Mouse (Mus musculus) frontal cortex, postnatal 10 days (tissue): ENCODE results near the gene Sult1c2.
"Not testable (repeated sequence)": the region's sequence is repeated elsewhere in the genome, so short reads cannot be mapped to it uniquely, and the experiment has no call there.

Experiments used
- DNase-seq, 2 experiments: peaks; one replicate each; pipeline ENCODE4 v3.0.0; 2022; ENCODE audit warnings: low spot score in 2 of 2, mixed read lengths in 1 of 2

Sult1c2 gene

DNA sequence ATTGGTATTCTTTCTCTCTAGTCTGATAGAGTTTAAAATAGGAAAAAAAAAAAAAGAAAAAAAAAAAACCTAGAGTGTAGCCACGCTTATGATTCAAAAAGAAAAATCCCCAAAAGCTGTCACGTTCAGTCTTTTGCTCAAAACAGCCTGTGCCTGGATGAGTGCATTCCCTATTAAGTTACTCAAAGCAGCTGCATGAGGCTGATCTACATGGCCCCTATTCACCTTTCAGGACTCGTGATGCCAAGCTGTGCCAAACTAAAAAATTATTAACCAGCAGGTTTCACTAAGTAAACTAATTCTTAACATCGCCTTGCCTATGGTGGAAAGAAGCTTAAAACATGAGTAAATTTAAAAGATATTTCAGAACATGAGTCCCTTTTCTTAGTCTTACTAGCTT lies at the start of gene Sult1c2:
Gene Sult1c2 (minus strand): TSS at position 134 of the 400 bp plus-strand sequence.
- no peak for DNase-seq

DNA sequence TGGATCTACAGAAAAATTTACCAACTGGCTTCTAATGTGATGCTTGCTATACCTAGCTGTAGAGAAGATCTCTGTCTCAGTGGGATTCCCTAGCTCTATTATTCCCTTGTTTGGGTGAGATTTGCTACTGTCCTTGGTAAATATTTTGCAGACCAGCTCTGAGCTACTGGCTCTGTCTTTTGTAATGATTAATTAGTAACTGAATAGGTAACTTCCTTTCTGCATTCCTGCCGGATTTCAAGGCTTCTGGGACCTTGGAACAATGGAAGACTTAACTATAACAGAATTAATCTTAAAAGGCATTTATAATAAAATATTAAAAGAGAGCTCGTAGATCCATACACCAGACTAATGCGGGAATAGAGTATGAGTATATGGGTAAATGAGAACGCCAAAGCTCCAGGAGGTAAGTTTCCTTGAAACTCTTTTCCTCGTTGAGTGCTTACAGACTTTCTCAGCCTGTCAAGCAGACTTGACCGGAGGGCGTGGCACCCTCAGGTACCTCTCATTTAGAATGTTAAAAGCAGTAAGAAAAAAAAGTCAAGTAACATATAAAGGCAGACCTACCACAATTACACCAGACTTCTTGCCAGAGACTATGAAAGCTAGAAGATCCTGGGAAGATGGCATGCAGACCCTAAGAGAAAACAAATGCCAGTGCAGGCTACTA lies 33.0 kb upstream of the Sult1c2 start:
- DNase-seq, result not testable (repeated sequence)

DNA sequence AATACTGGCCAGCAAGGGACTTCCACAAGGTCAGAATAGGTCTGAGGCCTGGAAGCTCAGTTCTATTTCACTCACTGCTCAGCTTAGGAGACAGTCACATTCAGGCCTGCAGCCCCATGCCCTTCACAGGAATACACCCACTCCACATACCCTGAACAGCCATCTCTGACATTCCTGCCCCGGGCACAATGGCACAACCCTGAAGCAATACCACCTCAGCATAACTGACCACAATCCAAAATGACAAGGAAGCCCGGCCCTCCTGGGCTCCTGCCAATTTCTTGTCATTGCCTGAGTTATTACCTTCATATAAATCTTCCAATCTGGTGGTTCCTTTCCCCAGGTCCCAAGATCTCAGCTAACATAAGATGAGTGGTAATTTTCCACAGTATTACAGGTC lies 28.3 kb upstream of the Sult1c2 start:
- DNase-seq, result no peak

DNA sequence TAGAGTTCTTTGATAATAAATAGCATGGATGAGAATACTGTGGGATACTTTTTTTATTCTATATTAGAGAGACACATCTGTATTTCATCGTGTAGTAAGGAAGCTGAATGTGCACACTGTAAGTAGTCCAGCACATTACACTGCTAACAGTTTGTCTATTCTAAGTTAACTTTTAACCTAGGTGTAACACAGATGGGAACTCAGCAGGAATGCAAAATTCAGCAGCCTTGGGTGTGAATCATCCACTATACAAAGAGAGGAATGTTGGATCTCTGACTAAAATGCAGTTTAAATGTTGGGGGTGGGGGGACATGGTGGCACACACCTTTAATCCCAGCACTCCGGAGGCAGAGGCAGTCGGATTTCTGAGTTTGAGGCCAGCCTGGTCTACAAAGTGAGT lies 26.1 kb upstream of the Sult1c2 start:
- no peak for DNase-seq

DNA sequence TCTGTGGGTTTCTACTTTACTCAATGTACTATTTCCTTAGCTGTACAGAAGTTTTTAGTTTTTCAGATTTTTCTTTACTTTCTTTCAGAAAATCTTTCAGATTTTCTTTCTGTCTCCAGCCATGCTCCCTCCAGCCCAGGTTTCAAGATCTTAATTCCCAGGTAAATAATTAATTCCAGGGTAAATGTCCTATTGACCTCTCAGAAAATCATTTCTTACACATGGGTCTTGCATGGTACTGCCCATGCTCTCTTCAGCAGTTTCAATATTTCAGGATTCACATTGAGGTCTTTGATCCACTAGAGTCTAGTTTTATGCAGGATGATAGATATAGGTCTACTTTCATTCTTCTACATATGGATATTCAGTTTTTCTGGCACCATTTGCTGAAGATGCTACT lies 23.8 kb upstream of the Sult1c2 start:
- DNase-seq, result no peak

DNA sequence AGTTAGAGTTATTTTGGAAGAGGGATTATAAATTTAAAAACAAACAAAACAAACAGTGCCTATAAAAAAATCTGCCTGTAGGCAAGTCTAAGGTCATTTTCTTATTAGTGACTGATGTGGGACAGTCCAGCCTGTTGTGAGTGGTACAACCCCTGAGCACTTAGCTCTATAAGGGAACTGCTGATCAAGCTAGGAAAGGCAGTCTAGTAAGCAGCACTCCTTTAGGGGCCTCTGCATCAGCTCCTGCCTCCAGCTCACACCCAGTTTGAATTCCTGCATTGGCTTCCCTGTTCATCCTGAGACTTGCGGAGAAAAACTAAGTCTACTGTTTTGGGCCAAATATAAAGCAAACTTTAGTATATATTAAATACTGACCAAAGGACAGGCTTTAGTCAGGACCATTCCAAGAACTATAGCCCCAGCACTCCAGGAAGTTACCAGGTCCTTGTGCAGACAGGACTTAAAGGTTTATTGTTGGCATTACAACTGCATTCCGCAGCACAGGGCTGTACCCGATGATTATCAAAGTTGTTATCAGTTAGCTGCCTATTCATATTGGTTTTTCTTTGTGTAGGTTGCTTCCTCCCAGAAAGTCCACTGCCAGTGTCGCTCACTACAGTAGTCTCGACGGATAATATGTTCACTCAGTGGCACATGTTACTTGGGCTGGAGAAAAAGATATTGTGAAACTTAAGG lies 19.3 kb upstream of the Sult1c2 start:
- no peak for DNase-seq

DNA sequence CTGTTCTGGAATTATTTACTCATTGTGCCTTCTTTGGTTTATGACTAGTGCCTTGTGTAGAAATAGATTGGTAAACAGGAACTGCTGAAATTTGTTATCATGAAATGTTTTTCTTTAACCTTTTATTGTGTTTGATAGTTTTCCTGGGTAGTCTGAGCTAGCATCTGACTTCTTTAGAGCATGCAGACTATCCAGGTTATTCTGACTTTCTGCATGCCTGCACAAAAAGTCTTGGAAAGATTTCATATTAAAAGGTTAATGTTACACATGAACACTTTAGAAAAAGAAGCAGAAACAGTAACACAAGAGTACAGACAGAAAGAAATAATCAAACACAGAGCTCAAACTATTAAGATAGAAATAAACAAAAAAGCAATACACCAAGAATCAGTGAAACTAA lies 14.4 kb upstream of the Sult1c2 start:
- DNase-seq, result no peak

DNA sequence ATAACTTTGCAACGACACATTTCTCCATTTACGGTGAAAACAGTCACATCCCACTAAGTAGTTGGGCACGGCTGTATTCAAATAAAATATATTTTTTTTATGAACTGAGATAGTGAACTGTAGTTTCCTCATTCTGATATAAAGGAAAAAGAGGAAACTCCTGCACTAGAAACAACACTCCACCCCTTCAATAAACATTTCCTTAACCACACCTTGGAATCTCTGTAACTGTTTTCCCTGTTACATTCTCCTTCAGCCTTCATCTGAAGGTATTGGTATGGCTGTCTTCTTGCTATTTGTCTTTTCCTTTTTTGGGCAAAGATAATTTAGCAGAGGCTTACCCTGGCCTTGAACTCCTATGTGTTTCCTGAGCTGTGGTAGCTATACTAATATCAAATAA lies 8.9 kb upstream of the Sult1c2 start:
- DNase-seq, result no peak

DNA sequence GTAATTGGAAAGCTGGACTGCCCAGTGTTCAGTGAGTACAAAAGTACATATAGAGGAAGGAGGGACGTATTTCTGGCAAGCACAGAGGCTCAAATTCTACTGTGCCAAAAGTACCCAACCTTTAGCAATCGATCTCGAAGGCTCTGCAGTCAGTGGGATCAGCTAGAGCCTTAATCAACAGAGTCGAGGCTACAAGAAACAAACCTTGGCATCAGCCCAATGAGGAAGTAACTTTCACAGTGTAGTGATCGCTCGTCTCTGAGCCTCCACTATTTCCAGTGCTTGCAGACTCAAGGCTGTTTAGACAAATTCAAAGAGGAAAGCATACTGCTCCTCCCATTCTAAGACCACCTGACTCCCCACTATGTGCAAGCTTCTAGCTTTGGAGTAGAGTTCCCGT lies 343 bp downstream of the Sult1c2 start:
- DNase-seq, result no peak

DNA sequence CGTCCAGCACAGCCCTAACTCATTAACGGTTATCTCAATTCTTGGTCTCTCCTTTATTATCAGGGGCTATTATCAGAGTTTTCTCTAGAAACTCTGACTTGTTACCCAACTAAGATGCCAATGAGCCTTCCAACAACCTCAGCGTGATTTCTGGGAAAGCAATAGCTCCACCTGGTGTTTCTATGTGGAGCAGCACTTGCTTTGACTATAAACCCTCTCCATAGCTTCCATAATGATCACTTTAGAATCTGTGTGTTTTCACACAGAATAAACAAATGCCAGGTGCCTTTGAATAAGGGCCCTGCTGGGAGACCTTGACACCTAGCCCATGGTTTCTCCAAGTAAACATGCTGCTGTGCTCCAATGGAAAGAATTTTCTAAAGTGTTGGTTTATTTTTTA lies 12.8 kb downstream of the Sult1c2 start:
- peak in 1 of 2 experiments; percentile 14 for DNase-seq

DNA sequence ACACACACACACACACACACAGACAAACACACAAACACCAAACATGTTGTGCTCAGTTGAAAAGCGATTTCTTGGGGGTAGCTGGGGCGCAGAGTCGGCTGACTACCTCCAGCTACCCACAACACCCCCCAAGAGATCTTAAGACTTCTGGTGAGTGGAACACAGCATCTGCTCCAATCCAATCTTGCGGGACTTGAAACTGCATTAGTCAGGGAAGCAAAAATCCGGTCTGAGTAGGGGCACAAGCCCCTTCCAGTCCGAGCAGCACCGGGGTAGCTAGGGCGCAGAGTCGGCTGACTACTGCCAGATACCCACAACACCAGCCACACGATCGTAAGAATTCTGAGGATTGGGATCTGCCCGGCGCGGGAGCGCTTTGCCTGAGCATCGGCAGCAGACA lies 42.2 kb downstream of the Sult1c2 start:
- not testable (repeated sequence) for DNase-seq

DNA sequence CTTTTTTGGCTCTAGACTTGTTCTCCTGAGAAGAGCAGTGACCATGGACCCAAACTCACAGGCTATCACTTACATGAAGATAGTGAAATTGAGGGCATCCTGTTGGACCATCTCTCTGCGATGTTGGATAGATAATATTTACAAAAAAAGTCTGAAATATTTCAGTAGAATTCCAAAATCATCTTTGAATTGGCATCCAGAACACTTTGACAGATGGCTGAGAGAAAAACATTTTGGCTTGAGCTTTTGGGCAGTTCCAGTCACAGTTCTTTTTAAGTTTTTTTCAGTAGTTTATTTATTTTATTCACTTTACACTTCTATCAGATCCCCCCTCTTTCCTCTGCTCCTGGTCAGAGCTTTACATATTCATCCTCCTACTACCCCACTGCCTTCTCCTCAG lies 62.8 kb downstream of the Sult1c2 start:
- no peak for DNase-seq
